Mouse (Mus musculus) gastrocnemius, postnatal 25 days (tissue): Measurements from ENCODE around the gene Ccdc34. TPM values are rescaled to one million over a fixed set of nuclear protein-coding genes. Genes with fewer than 3 reads are reported as not detected.

ENCODE experiments used
- DNase-seq: peaks from one replicate; pipeline ENCODE4 v3.0.0; 2022
- total RNA-seq, 2 experiments: library from RNA; stranded (reverse); gene quantifications; 1 replicate in 1 of 2; 2 replicates in 1 of 2; pipeline ENCODE4 v1.2.3; 2021

Gene Ccdc34
- total RNA-seq, 2 experiments from 2014 or later, result 3.4 to 3.9 TPM

DNA sequence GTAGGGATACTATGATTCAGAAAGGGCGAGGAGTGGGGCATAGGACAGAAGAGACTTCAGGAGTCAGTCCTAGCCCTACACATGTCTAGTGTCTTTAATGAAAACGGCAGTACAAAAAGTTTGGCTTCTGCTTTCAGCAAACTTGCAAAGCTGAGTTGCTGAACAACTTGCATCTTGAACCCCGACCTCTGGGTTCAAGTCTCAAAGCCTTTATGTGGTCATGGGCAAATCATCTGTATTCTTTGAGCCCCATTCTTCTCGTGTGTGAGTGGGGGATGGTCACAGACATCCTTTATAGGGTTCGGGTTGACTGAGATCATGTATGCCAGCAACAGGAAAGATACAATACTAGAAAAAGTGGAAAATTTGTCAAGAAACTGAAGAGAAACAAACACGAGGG is 164.0 kb downstream of the Ccdc34 start:
- no peak for DNase-seq

DNA sequence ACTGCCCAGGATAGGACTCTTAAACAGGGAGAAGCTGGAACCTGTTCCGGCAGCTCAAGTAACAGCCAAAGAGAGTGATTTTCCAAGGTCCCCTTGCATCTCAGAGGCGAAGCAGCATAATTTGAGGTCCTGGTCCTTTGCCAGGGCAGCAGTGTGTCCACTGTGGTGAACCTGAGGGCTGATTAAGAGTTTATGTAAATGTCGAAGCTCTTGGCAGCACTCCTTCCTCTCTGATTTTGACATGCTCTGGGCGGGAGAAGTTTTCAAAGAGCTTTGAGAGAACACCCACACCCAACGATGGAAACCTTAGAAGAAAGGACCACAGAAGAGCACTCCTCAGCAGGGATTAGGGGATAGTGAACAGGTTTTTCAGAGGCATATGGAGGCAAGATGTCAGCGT is 164.6 kb downstream of the Ccdc34 start:
- DNase-seq, result no peak

DNA sequence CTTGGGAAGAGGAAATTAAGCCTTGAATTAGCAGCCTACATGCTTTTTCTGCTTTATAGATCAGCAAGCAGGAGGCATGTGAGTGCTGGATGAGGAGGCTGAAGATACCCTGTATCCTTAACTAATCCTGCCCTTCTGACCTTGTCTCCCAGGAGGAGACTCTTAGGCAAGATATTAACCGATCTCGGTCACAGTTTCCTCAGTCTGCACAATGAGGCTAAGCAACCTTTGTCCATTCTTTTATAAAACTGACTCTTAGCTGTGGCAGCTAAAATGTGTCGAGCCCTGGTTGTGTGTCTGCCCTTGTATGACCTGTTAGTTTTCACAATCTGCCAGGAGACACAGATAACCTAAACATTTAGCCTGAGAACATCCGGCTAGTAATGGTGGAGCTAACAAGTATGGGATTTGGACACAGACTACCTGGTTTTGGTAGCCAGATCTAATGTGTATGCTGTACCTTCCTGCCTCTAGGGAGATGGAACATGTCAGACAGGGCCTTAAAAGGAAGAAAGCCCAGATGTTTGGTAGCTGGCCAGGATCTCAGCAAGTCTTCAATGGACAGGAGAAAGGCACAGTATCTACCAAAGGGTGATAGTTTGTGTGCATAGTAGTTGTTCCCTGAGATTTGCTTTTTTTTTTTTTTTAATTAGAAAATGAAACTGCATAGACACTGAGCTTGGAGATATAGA is 165.3 kb downstream of the Ccdc34 start:
- DNase-seq, result no peak

DNA sequence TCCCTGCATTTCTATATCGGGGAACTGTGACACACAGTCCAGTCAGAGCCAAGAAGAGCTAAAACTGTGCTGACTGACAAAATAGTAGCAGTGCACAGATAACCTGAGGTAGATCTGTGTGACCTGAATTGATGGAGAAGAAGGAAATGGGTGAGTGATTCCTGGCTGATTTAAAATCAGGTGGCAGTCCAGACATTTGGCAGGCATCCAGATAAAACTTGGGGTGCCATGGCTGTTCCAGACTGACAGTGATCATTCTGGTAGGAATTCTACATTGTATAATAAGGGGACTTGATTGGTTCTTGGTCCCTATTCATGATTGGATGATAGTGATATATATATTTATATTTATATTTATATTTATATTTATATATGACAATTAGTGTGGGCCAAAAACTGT is 166.5 kb downstream of the Ccdc34 start:
- DNase-seq, result no peak

DNA sequence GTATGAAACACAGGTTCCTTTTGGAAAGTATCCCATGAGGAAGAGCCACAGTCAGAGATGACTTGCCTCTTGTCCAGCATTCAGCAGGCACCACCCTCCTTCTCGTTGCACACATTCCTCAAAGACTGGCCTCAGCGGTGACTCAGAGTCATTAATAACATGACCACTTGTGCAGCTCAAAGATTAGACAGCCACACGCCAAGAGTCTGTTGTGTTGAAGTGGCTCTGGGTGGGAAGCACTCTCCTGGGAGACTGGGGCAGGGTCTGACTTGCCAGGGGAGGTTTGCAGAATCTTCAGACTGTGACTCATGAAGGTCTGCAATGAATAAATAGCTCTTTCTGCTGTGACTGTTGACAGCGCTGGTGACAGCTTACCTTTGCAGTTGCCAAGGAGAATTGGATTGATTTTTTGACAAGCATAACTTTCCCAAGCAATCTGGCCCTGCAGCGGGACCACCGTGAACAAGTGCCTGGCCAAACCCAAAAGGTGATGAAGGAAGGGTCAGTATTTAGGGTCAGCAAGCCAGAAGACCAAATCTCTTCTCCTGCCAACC is 168.9 kb downstream of the Ccdc34 start:
- DNase-seq, result peak; percentile 24

DNA sequence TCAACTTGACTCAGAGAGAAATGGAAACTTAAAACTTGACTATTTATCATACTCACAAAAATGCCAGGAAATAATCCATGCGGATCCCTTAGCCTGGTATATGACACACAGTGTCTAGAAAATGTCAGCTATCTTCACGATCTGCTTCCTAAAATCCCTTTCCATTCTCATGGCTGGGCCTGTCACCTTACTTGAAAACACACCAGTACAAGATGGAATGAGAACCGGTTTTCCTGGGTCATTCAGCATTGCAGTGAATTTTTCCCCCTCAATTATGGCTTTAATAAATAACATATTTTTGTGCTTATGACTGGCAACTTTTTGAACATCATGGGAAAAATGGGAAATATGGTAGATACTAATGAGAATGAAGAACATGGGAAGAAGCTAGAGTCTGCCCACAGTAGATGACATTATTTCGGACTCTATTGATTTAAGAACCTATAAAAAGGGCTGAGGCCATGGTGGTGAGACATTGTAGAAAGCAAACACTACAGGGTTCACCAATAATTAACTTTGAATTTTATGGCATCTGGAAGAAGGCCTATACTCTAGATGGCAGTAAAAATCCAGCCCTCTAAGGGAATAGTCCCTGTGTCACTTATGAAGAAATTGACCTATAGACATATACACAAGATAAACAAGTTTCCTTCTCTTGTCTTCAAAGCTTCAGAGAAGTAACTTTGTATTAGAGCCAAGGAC is 171.2 kb downstream of the Ccdc34 start:
- no peak for DNase-seq

DNA sequence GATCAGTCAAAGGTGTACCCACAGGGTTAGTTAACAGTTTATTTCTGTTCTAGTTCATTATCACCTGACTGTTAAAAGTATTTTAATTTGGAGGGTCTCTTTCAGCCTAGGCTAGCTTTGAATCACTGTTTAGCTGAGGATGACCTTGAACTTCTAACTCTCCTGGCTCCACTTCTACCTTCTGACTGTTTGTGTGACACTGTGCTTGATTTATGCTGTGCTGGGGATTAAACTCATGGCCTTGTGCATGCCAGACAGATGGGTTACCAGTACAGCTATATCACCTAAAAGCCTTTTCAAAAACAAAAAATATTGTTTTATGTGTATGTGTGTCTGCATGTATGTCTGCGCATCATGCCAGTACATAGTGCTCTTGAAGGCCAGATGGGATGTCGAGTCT is 172.8 kb downstream of the Ccdc34 start:
- DNase-seq, result no peak

DNA sequence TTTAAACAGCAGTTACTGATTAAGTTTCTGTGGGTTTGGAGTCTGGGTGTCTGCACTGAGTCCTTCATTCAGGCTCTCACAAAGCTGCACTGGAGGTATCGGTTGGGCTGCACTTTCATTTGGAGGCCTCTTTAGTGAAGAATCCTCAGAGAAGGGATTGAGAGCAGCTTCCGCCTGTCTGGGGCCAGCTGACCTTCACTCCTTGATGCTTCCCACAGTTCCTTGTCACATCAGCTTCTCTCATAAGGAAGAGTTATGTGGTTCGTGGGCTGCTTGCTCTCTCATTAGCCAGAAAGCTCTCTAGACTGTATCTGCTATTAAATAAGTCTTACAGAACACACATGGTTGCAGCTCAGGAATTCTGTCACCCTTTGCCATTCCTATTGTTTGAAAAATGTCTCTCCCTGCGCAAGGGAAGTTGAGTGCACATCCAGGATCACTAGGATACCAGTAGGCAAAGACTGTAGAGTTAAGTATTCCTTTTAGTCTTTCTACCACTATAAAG is 173.6 kb downstream of the Ccdc34 start:
- DNase-seq, result no peak

DNA sequence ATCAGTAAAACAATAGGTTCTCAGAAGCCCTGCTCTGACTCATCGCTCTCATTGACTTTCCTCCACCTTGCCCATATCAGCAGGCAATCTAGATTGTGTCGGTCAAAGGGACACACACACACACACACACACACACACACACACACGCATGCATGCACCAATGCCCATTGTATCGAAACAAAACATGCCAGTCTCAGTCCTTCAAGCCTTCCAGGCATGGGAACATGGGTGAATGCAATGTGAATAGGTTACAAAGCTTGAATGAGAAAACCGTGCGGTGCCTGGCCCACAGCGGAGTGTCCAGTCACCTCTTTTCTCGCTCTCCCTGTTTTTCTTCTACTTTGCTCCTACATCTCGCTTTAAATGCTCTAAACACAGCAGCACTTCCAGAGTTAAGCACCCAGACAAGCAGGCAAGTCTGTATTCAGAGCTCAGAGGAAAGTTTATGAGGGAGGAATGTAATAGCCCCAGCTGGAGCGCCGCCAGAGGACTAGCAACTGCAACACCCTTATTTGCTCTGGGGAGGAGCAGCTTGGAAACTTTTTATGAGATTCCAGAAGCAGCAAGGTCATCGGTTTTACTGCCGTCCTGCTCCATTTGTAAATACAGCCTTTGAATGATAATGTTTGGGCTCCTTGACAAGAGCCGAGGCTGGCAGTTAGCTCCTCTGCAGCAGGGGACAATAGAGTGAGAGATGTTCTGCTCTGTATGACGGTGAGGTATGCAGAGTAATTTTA is 174.5 kb downstream of the Ccdc34 start:
- DNase-seq, result peak; percentile 68

DNA sequence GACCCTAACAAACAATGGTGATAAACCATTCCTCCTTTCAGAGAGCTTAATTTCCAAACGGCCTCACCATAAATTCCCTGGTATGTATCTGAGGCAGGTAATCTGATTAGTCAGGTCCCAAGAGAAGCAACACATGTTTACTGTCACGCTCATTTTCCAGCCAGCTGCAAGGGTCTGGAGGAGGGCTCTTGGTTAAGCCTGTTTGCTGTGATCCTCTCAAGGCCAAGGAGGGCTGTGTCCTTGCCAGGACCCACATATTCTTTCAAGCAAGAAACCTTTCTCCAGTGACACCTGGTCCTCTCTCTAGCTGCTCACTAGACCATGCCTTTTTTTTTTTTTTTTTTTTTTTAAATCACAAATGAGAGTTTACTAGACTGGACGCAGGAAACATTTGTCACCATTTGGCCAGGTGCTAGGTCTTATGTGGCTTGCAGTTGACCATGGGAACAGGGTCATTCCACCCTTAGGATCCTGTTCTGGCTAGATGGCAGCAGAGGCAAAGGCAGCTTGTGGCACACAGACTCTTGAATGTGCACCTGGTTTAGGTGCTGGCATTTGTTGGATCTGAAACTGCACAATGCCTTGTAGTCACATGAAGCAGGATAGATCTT is 175.2 kb downstream of the Ccdc34 start:
- DNase-seq, result no peak

DNA sequence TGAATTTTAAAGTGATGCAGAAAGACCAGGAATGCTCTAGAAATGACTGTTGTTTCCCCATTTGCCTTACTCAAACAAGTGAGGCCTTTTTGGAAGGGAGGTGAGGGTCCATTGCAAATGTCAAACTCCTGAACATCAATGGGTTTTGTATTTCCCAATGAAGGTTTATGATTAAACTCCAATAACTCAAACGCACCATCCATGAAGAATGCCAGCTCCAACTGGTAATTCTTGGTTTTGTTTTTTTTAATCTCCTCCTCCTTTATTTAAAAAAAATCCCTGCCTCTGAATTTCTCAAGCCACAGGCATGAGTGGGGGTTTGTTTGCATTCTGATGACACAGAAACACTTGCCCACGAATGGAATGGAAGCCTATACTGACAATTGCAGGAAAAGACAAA is 178.9 kb downstream of the Ccdc34 start:
- no peak for DNase-seq

DNA sequence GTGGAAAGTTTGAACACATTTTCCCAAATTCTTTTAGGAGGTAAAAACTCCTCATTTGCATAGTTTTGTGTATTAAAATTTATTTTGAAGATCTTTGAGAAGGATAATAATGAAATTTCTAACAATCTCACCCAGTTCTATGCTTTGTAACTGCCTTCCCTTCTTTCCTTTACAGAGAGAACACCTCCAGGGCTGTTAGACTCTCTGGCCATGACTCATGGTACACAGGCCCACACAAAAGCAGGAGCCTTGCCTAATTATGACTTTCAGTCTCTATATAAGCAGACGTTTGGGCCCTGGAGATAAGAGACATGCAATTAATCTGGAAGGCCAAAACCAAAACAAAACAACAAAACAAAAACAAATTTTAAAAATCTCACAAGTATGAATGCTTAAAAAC is 182.0 kb downstream of the Ccdc34 start:
- DNase-seq, result no peak

DNA sequence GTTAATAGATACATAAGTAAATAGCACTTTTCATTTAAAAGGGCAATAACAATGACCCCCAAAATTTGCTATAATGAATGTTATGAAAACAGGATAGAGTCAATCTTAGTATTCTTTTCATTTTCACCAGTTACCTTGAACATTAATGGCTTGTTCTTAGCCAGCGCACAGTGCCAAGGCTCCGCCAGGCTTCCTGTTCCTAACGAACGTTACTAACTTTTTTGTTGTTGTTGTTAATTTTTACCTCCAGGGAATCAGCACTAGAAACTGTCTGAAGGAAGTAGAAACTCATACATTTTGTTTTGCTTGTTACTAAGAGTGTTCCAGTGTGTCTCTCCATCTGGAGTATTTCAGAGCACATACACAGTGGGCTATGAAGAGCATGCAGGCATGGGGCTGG is 184.2 kb downstream of the Ccdc34 start:
- DNase-seq, result no peak

DNA sequence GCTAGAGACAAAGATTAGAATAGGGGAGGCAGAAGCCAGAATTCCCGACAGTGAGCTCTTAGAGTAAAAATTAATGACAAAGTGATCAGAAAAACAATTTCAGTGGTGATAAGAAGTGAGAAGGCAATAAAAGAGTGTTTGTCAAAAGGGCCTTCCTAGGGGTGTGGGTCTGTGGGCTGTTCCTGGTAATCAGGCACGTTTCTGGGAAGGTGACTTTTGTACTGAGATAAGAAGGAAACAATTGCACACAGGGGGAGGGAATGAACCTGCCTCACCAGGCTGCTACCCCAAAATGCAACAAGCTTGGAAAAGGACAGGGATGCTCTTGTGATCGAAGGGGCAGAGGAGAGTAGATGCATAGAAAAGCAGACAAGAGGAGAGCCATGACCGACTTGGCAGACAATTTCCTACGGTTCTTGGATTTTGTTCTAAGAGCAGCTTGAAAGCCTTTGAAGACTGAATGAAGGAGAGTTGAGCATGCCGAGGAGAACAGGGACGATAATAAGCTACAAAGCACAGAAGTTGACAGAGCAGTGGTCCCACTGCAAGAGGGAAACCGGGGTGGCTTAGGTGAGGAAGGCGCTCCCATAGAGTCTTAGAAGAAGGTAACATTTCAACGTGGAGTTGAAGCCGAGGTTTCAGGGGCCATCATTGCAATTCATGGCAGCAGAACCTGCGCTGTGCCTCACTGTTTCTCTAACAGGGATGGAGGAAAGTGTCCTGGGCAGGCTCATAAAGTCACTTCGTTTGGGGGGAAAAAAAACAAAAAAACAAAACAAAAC is 185.3 kb downstream of the Ccdc34 start:
- no peak for DNase-seq

DNA sequence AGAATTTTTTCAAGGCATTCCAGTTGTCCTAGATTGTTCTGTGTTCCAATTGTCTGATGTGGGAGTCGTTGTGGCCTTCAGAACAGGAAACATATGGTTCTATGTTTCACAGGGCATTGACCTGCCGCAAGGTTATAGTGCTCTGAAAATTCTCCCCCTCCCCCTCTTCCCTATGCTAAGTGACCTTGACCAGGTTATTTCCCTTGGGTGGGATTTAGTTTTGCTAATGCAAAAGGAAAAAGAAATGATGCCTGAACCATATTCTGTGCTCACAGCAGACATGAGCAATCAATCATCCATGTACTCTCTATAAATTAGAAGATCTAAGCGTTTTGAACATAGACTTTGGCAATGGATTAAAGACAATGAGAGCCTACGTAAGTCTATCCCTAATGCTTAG is 186.6 kb downstream of the Ccdc34 start:
- no peak for DNase-seq

DNA sequence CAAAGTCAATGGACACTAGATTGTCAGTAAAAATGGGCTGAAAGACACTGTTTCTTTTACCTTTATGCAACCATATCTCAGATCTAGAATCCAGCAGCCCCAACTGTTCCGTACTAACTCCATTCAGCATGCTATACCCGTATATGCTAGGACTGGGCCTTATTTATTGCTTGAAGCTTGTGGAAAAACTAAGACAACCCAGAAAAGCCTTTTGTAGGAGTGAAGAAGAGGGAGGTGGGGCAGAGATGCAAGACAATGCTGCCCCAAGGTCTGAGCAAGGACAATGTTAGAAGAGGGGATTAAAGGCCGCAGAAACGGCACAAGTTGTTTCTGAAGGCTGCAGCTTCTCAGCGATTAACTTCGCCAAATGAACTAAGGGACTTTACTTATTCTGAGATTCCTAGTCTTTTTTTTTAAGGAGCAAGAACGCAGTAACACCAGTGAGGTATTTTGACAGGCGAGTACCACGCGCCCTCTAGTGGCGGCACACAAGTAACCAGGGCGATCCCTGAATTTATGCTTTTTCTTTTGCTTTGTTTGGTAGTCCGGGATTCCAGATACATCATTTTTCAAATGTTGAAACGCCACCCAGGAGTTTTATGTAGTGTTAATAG is 187.2 kb downstream of the Ccdc34 start:
- DNase-seq, result peak; percentile 50

DNA sequence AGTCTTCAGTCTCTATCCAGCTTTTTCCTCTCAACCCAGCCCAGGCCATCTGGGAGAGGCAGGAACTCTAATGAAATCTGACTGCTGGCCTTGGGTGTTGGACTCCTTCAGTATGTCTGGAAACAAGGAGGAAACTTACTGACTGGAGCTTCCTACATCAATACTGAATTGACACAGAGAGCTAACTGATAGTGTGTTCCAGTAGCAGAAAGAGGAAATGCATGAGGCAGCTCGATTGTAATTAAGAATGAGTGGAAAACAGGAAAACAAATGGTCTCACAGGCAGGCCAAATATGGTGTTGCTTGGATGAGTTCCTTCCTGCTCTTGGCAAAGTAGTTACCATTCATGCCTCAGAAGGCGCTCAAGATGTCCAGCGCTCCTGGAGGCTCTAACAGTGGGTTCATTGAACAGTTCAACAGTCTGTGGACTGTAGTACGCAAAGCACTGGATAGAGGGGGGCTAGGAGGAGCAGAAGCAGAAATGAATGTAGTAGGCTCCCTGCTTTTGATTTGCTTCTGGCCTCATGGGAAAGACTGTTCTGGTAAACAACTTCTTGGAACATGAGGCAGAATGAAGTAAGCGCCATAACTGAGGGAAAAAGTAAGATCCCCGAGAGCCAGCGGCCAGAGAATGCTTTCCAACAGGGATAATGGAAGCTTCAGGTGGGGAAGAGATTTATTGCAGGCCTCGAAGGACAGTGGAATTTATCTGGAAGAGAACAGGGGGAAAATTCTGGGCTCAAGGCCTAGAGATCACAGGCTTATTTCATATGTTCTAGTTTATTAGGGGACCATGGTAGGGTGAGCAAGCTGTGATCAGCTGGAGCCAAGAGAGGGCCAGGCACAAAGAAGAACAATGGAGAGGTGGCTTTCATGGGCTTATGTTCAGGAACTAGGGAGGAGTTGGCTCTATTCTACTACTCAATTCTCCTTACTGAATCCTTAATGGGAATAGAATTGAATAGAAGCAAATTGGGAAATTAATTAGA is 193.2 kb downstream of the Ccdc34 start:
- peak; percentile 56 for DNase-seq

DNA sequence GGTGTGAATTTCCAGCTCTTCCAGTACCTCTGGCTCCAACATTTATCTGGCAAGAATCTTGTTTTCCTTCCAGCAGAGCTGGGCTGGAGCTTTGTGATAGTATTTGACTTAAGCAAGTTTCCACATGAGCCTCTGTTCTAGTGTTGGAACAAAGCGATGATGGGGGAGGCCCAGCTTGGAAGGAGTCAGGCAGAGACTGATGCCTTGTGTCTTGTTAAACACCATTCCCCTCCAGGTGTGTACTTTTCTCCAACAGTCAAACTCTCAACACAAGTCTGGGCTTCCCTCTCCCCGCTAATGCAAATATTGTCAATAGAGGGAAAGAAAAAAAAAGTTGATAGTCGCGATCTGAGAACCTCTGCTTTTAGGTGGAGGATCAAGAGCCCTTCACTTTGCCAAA is 196.7 kb downstream of the Ccdc34 start:
- DNase-seq, result no peak

DNA sequence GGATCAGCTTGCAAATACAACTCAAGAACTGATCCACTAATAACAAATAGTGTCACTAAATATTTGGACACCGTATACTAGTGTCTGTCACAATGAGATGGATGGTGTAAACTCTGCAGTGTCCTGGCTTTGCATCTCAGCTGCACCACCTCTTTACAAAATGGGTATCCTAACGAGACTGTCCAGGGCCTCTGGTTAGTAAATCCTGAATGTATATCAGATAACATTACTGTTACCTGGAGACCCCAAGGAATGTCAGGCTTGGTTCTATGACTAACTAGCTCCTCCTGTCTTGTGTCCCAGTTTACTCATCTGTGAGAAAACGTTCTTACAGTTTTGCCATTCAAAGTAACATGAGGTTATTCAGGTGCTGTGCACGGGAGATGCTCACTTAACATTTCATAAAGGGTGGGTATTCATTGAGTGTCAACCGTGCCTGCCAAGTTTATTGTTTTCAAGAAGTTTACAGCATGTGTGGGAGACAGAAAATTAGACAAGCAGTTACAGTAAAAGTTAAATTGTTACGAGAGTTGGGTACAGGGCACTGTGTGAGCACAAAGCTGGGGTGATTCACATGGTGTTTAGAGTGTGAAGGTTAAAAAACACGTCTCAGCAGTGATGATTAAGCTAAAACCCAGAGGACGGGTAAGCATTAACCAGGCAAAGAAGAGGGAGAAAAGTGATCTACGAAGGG is 197.5 kb downstream of the Ccdc34 start:
- no peak for DNase-seq
